Mouse (Mus musculus) midbrain, embryonic 12.5 days (tissue): ENCODE results near the gene Rnls. TPM values are rescaled to one million over a fixed set of nuclear protein-coding genes. Genes with fewer than 3 reads are reported as not detected.

Experiments used
- ATAC-seq: fragments of 200-750 bp; cut with Nextera tagmentation; 2 replicates; pipeline ENCODE4 v1.8.0; 2017; ENCODE audit warnings: low read depth, moderate TSS enrichment, moderate library complexity; ENCODE audit not compliant: low FRiP score
- H3K27ac ChIP-seq: fragments of 300-500 bp; sonication (generic); replicated peaks from 2 replicates; pipeline ENCODE4 v1.5.1; 2016; ENCODE audit warnings: mild to moderate bottlenecking
- H3K27me3 ChIP-seq: fragments of 300-500 bp; sonication (generic); 2 replicates; pipeline ENCODE4 v1.6.1; 2016; ENCODE audit warnings: mild to moderate bottlenecking
- H3K36me3 ChIP-seq: fragments of 300-500 bp; sonication (generic); 2 replicates; pipeline ENCODE4 v1.6.1; 2016
- H3K4me1 ChIP-seq: fragments of 300-500 bp; sonication (generic); 2 replicates; pipeline ENCODE4 v1.6.1; 2016
- H3K4me2 ChIP-seq: fragments of 300-500 bp; sonication (generic); replicated peaks from 2 replicates; pipeline ENCODE4 v1.6.1; 2016; ENCODE audit warnings: mild to moderate bottlenecking, moderate library complexity
- H3K4me3 ChIP-seq: fragments of 300-500 bp; sonication (generic); 2 replicates; pipeline ENCODE4 v1.5.1; 2016; ENCODE audit warnings: mild to moderate bottlenecking
- H3K9ac ChIP-seq: fragments of 300-500 bp; sonication (generic); replicated peaks from 2 replicates; pipeline ENCODE4 v1.6.1; 2016; ENCODE audit warnings: mild to moderate bottlenecking, moderate library complexity
- H3K9me3 ChIP-seq: fragments of 300-500 bp; sonication (generic); 2 replicates; pipeline ENCODE4 v1.6.1; 2016; ENCODE audit warnings: mild to moderate bottlenecking
- WGBS: fragments of 180-500 bp; shearing (Covaris S2); methylation state at CpG from one replicate; pipeline ENCODE4 v1.1.7; 2016; 5-methylcytosine and 5-hydroxymethylcytosine counted together
- polyA plus RNA-seq: library from polyadenylated mRNA; unstranded; fragments of >200 nt; fragmentation: Nextera tagmentation; extraction: Ambion mirVana; gene quantifications from 2 replicates; pipeline ENCODE4 v1.2.1, GENCODE M21; 2016

The Rnls gene
- polyA plus RNA-seq, 1 experiment from 2014 or later: 7.7 TPM

DNA sequence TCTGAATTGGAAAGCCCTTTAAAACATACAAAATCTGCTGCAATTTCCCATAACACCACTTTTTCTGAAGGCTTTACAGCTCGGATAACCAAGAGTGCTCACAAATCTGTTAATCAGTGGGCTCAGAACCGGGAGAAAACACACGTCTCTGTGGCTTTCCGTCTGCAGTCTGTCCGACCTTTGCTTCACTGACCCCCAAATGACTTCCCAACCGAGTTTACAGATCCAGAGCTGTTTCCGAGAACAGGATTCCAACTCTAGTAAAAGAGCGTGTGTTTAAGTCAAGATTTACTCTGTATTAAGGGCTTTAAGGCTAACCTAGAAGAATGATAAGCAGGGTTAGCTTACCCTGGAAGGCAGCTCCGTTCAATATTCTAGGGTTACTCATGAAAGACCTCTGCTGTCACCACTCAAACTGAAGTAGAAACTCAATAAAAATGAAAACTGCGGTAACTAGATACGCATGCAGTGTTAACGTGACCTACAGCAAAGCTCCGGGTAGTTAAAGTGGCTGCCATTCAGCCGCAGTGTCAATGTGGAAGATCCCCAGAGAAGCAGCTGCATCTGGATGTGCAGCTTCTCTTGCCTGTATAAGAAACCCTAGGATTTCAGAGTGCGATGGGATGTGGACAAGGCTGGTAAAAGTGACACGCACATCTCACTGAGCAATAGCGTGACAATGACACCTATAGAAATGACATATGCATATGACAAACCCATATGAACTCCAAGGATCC is 224.4 kb downstream of the Rnls start:
- no peaks in the 10 kb centered on the region for H3K36me3 ChIP-seq
- H3K27me3 ChIP-seq: no peaks in the 10 kb centered on the region
- H3K4me2 ChIP-seq: no peak overlapping the region
- 74% methylated on average over 17 of the region's 17 CpGs for WGBS
- H3K27ac ChIP-seq: no peak overlapping the region
- no peak for ATAC-seq
- H3K9me3 ChIP-seq: no peaks in the 10 kb centered on the region
- no peak overlapping the region for H3K9ac ChIP-seq
- H3K4me3 ChIP-seq: no peak overlapping the region
- no peaks in the 10 kb centered on the region for H3K4me1 ChIP-seq

DNA sequence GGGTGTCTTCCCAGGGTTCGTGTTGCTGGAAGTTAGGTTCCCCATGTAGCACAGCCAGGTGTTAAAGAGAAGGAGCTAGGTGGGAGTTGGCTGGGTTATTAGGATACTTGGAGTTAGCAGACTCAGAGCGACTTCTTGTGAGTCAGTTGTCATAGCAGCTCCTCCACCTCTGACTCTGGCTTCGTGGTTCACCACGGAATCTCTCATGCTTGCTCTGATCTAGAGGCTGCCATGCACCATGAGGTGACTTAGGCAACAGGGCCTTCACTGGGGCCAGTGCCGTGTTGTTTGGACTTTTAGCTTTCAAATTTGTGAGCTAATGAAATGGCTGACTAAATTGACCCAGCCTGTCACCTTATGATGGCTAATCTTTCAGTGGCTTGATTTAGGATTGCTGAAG is 227.3 kb downstream of the Rnls start:
- Histone ChIP-seq H3K4me2 (no peak overlapping the region), H3K27me3 (no peaks in the 10 kb centered on the region), H3K9me3 (no peaks in the 10 kb centered on the region), H3K4me3 (no peak overlapping the region), H3K27ac (no peak overlapping the region), H3K36me3 (no peaks in the 10 kb centered on the region), H3K9ac (no peak overlapping the region), H3K4me1 (no peaks in the 10 kb centered on the region)
- WGBS: 88% methylated on average over 5 of the region's 5 CpGs
- ATAC-seq: no peak

DNA sequence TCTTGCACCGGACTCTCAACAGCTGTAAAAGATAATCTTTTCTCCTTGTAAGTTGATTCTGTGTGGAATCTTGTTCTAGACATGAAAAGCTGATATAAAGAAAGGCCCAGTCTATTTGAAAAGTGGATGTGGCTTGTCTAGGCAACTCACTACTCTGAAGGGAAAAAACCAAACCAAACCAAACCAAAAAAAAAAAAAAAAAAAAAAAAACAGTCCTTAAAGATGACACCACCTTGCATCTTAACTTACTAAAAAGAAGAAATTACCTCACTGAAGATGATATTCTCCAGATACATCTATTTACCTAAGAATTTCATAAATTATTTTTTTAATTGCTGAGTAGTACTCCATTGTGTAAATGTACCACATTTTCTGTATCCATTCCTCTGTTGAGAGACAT is 230.2 kb downstream of the Rnls start:
- WGBS: 74% methylated on average over 1 of the region's 1 CpGs
- no peak overlapping the region for H3K4me3 ChIP-seq

DNA sequence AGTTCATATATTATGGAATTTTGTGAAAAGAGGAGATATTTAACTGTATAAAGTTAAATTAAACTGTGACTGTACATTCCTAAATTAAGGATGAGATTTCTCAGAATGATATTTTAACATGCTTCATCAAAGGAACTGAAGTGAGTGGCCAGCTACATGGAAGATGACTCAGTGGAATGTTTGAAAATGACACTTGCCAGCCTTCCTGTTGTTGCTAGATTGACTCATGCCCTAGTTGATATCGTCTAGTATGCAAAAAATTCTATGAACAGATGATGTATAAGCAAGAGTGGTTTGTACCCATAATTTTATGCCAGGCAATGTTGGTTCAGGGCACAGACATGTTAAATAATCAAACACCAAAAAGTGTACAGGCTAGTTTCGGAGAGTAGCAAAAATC is 232.2 kb downstream of the Rnls start:
- Histone ChIP-seq H3K4me1 (no peaks in the 10 kb centered on the region), H3K9me3 (no peaks in the 10 kb centered on the region), H3K27ac (no peak overlapping the region), H3K27me3 (no peaks in the 10 kb centered on the region), H3K4me2 (no peak overlapping the region), H3K9ac (no peak overlapping the region), H3K36me3 (no peaks in the 10 kb centered on the region), H3K4me3 (no peak overlapping the region)
- 87% methylated on average over 2 of the region's 2 CpGs for WGBS
- no peak for ATAC-seq

More for the DNA sequence above, 230.2 kb downstream of the Rnls start:
- no peak overlapping the region for H3K9ac ChIP-seq
- no peaks in the 10 kb centered on the region for H3K4me1 ChIP-seq
- no peak for ATAC-seq
- H3K36me3 ChIP-seq: no peaks in the 10 kb centered on the region
- no peaks in the 10 kb centered on the region for H3K27me3 ChIP-seq
- no peak overlapping the region for H3K27ac ChIP-seq
- no peak overlapping the region for H3K4me2 ChIP-seq
- H3K9me3 ChIP-seq: no peaks in the 10 kb centered on the region

DNA sequence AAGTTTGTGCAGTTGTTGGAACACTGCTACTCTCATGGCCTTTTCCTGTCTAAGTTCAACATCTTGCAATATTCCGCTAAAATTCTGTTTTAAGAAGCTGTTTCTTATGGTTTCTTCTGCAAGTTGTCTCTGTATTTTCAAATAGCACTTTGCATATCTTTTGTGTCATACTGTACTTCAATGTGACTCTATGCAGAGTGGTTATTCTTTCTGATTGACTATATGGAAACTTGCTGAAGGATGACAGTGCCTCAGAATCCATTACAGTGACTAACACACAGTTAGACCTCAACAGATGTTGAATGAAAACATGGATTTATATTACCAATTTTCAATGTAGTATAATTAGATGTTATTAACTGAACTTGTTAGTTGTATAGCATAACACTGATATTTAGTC is 232.9 kb downstream of the Rnls start:
- 93% methylated on average over 1 of the region's 1 CpGs for WGBS
- Histone ChIP-seq H3K4me1 (no peaks in the 10 kb centered on the region), H3K27ac (no peak overlapping the region), H3K9me3 (no peaks in the 10 kb centered on the region), H3K36me3 (no peaks in the 10 kb centered on the region), H3K9ac (no peak overlapping the region), H3K4me2 (no peak overlapping the region), H3K27me3 (no peaks in the 10 kb centered on the region), H3K4me3 (no peak overlapping the region)
- ATAC-seq: no peak

DNA sequence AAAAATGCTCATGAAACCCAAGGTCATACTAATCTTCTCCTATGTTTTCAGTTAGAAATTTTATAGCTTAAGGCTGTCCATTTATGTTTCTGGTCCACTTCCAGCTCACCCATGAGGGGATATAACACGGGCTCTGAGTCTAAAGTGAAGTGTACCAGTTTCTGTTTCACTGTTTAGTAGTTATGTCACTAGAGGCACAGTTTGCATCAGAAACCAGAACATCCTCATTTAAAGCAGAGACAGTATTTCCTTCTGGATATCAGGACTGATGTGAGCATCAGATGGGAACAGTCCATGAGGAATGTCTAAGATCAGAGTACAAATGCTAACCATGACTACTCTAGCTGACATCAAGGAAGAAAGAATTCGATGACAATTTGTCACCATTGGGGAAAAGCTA is 233.9 kb downstream of the Rnls start:
- 83% methylated on average over 2 of the region's 2 CpGs for WGBS
- H3K27me3 ChIP-seq: no peaks in the 10 kb centered on the region
- no peak overlapping the region for H3K9ac ChIP-seq
- no peaks in the 10 kb centered on the region for H3K4me1 ChIP-seq
- no peak overlapping the region for H3K27ac ChIP-seq
- no peak overlapping the region for H3K4me2 ChIP-seq
- no peaks in the 10 kb centered on the region for H3K36me3 ChIP-seq
- no peak overlapping the region for H3K4me3 ChIP-seq
- no peaks in the 10 kb centered on the region for H3K9me3 ChIP-seq
- ATAC-seq: no peak

DNA sequence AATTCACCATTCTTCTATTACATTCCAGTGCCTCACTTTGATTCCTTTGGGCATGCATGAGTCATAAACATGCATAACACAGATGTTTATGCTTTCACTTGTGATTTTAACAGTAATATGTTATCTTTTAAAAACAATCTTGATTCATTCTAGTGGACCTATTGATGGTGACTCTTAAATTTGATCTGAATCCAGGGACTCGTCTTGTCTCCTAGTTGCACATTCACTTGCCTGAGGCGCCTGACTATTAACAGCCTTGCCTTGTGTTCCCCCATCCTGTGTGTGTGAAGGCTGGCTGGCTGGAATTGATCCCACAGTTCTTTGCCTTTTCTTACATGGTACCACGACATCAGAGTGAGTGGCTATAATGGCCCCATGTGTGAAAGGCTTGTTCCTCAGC is 243.7 kb downstream of the Rnls start:
- H3K27me3 ChIP-seq: no peaks in the 10 kb centered on the region
- no peak overlapping the region for H3K4me3 ChIP-seq
- H3K9me3 ChIP-seq: no peaks in the 10 kb centered on the region
- WGBS: 83% methylated on average over 3 of the region's 3 CpGs
- no peak overlapping the region for H3K4me2 ChIP-seq
- no peak overlapping the region for H3K27ac ChIP-seq
- no peaks in the 10 kb centered on the region for H3K4me1 ChIP-seq
- H3K9ac ChIP-seq: no peak overlapping the region
- ATAC-seq: no peak
- no peaks in the 10 kb centered on the region for H3K36me3 ChIP-seq

DNA sequence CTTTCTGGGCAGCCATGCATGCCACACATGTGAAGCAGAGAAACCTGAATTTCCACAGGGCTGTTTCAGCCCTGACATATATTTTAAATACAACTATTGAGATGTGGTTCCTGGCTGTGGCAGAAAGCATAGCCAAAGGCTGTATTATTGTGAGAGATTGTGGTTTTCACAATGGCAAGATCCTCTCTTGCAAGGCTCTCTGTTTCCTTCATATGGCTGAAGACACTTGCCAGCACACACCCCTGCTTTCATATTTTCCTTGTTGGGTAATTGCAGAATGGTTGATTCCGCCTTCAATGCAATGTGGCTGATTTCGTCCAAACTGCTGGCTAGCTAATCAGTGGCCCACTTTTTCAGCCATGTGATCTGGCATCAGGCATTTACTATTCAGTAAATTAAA is 248.9 kb downstream of the Rnls start:
- H3K4me2 ChIP-seq: no peak overlapping the region
- H3K36me3 ChIP-seq: no peaks in the 10 kb centered on the region
- no peak overlapping the region for H3K4me3 ChIP-seq
- no peak overlapping the region for H3K9ac ChIP-seq
- no peak for ATAC-seq
- no peaks in the 10 kb centered on the region for H3K4me1 ChIP-seq
- WGBS: 90% methylated on average over 2 of the region's 2 CpGs
- H3K27ac ChIP-seq: no peak overlapping the region
- no peaks in the 10 kb centered on the region for H3K9me3 ChIP-seq
- no peaks in the 10 kb centered on the region for H3K27me3 ChIP-seq

DNA sequence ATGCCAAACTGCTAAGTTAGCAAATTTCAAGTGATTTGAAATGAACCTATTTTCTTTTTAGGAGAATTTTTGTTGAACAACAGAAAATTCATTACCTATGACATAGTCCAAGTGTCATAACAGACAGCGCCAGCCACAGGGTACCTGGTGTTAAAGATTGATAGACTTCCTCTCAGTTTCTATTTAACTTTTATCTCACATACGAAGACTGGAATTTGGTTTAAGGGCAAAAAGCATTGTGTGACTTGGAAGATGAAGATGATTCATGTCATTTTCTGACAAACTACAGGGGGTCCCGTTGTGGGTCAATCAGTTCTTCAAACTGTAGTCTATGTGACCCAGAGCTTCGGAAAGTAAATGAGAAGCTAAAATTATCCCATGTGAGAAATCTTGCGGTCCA is 254.8 kb downstream of the Rnls start:
- no peak for ATAC-seq
- Histone ChIP-seq H3K9me3 (no peaks in the 10 kb centered on the region), H3K4me2 (no peak overlapping the region), H3K9ac (no peak overlapping the region), H3K27ac (no peak overlapping the region), H3K4me1 (no peaks in the 10 kb centered on the region), H3K4me3 (no peak overlapping the region), H3K36me3 (no peaks in the 10 kb centered on the region), H3K27me3 (no peaks in the 10 kb centered on the region)
- 93% methylated on average over 5 of the region's 5 CpGs for WGBS

DNA sequence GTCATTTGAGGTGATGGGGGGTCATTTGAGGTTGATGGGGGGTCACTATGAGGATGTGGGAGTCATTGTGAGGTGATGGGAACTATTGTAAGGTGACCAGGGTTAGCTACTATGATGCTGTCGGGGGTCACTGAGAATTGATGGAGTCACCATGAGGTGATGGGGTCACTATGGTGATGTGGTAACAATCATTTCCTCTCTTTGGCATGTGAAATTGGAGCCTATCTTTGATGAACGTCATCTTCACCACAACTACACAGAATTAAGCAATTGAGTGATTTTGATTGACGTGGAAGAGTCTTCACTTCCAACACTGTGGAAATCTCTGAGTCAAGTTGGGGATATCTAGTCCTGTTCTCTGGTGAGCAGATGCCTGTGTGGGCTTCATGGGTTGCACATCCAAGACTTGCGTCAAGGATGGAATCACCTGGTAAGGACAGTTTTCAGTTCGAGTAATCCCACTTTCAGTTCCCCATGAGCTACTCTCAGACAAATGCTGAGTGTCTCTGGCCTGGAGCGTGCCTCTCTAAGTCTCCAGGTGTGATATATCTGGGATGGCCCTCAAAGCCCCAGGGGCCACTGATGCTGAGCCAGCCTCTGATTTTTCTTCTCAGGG is 269.4 kb downstream of the Rnls start:
- H3K36me3 ChIP-seq: no peaks in the 10 kb centered on the region
- no peak overlapping the region for H3K27ac ChIP-seq
- H3K27me3 ChIP-seq: no peaks in the 10 kb centered on the region
- H3K9ac ChIP-seq: no peak overlapping the region
- no peaks in the 10 kb centered on the region for H3K4me1 ChIP-seq
- no peak for ATAC-seq
- no peak overlapping the region for H3K4me3 ChIP-seq
- H3K4me2 ChIP-seq: no peak overlapping the region
- no peaks in the 10 kb centered on the region for H3K9me3 ChIP-seq
- WGBS: 88% methylated on average over 6 of the region's 6 CpGs

DNA sequence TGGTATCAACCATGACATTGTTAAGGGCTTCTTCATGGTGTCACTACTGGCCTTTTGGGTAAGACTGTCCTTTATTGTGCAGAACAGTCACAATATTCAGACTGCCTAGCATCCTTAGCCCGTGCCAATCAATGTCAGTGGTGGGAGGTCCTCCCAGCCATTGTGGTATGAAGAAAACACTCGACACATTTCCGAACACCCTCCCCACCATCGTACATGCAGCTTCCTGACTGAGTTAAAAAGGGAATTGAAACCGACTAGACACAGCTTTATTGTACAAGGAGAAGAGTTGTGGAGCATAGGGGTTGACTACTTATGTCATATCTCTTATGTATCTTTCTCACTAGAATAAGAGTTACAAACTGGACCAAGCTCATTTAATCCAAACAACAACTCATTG is 272.1 kb downstream of the Rnls start:
- 89% methylated on average over 5 of the region's 5 CpGs for WGBS
- H3K4me1 ChIP-seq: no peaks in the 10 kb centered on the region
- no peak overlapping the region for H3K27ac ChIP-seq
- ATAC-seq: no peak
- H3K4me2 ChIP-seq: no peak overlapping the region
- no peak overlapping the region for H3K9ac ChIP-seq
- H3K9me3 ChIP-seq: no peaks in the 10 kb centered on the region
- no peak overlapping the region for H3K4me3 ChIP-seq
- H3K27me3 ChIP-seq: no peaks in the 10 kb centered on the region
- no peaks in the 10 kb centered on the region for H3K36me3 ChIP-seq

DNA sequence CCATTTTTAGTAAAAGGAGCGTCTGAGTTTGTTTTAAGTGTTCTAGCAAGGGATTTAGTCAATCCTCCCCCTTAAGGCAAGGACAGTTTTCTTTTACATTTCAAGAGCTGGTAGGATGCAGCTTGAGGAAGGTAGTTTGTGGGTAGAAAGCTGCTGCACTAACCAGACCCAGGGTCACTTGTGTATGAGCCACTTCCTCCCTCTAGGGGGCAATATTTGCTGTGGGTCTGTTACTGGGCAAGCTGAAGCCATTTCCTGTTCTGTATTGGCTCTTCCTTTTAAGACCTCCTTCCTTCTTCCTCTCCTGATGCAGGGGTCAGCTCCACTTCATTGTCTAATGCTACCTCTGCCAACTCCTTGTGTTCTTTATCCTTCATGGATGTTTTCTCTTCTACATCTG is 273.2 kb downstream of the Rnls start:
- Histone ChIP-seq H3K4me2 (no peak overlapping the region), H3K4me1 (no peaks in the 10 kb centered on the region)
- no peak for ATAC-seq

More for the DNA sequence above, 273.2 kb downstream of the Rnls start:
- no peaks in the 10 kb centered on the region for H3K9me3 ChIP-seq
- H3K4me3 ChIP-seq: no peak overlapping the region
- no peak overlapping the region for H3K9ac ChIP-seq
- H3K36me3 ChIP-seq: no peaks in the 10 kb centered on the region
- no peak overlapping the region for H3K27ac ChIP-seq
- H3K27me3 ChIP-seq: no peaks in the 10 kb centered on the region
- WGBS: 80% methylated on average over 1 of the region's 1 CpGs
